Mouse (Mus musculus): ENCODE measurements around the gene Tmsb15l. TPM values are rescaled to one million over a fixed set of nuclear protein-coding genes. Genes with fewer than 3 reads are reported as not detected.

Gene Tmsb15l
- 1.9 TPM for polyA plus RNA-seq (2017; shearing (Covaris generic))

DNA sequence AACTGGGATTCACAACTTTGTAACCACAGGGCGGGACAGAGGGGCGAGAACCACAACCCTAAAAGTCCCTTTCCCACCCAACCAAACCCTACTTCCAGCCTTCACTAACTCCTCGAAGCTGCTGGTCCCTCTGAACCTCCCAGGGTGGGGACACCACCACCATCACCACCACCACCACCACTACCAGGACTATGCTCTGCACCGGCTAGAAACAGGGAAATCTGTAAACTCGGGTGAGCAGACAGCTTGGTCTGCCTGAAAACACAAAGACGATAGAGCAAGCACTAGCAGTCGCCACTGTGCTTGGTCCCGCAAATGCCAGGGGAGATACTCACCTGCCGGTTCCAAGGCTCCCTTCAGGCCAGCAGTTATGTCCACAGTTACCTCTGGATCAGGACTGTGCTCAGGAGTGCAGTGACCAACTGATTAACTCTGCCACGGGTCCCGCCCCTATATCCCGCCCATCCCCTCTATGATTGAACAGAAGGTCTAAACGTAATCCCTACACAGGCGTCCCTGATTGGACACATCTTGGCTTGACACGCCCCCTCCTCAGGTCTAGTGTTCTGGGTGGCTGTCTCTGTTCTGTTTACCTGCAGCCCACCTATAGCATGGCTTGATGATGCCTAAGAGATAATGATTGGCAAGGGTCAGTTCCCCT is at the start of gene Tmsb15l, which contains the start of gene Tmsb15b1:
Tmsb15l (minus strand) TSS at position 446 of the 661 bp plus-strand sequence.
Tmsb15b1 (minus strand) TSS at position 451 of the 661 bp plus-strand sequence.

DNA sequence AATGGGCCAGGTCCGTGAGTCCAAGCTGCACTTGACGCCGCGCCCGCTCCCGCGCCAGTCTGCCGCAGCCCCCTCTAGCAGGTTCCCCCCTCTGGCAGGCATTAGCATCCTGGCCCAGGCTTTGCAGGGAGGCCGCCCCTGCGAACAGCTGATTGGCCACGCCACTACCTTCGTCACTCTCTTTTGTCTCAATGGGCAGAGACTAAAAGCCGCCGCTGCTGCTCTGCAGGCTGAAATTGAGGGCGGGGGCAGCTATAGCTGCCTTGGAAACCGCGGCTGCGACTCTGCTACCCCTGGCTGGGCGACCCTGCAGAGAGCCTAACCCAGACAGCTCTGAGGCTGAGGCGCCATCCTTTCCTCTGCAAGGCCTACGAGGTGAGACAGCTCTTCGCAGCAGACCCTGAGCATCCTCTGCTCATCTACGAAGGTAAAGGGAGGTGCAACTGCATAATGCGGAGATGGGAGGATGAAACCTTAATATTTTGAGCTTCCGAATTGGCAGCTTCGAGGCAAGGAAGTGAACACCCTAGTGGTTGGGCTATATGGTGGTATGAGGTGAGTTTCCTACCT is 16.4 kb upstream of the Tmsb15l start, which contains the start of gene Zcchc18:
Zcchc18 (plus strand) TSS at position 178 of the 570 bp plus-strand sequence.

DNA sequence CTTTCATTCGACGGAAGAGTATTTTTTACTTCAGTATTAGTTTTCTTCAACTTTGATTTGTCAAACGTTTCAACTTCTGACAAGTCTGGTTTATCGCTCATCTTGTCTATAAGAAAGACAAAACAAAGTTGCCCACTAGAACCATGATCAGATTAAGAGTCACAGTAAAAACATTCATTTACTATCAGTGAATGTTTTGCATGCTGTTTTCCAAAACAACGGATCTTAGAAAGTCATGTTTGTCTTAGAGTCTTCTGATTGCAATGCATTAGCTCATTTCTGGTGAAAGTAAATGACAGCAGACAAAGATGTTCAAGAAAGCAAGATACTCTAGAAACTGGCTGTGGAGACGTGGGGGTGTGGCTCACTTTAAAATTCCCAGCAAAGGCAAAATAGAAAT is 1.3 kb downstream of the Tmsb15l start, which contains the start of gene Tmsb15b2:
Tmsb15b2 (minus strand) TSS at position 101 of the 400 bp plus-strand sequence.

DNA sequence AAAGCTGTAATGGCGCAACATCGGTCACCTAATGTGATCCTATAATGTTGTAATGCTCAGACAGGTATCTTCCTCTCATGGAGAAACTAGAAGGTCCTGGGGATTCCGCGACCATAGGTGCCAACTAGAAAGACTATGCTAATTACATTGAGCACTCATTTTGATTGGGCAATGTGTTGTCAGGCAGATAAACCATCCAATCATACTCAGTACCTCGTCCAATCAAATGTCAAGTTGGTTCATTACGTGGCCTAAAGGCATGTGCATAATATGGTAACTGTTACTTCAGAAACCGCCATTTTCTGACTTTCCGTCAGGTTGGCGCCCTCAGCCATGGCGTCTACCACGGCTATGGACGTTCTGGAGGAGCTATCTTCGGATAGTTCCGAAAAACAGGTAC is 49.6 kb downstream of the Tmsb15l start, which contains the start of gene H2bfm:
H2bfm (plus strand) TSS at position 295 of the 400 bp plus-strand sequence.

Other genes starting within 250 kb of the Tmsb15l start
- gene Morf4l2, start 233.2 kb downstream of the Tmsb15l start, polyA plus RNA-seq (2017; shearing (Covaris generic)), result 293 TPM
- gene Glra4, start 196.7 kb downstream of the Tmsb15l start, polyA plus RNA-seq (2017; shearing (Covaris generic)), result not detected
- gene Plp1, start 154.2 kb downstream of the Tmsb15l start, polyA plus RNA-seq (2017; shearing (Covaris generic)), result 2.6 TPM
- not detected for gene Rab9b, start 108.1 kb downstream of the Tmsb15l start, polyA plus RNA-seq (2017; shearing (Covaris generic))
- gene H2bfm, start 49.5 kb downstream of the Tmsb15l start, polyA plus RNA-seq (2017; shearing (Covaris generic)), result not detected
- gene Tmsb15b2, start 1.4 kb downstream of the Tmsb15l start, polyA plus RNA-seq (2017; shearing (Covaris generic)), result 20.3 TPM
- gene Tmsb15b1, start within 50 bp of the Tmsb15l start, polyA plus RNA-seq (2017; shearing (Covaris generic)), result 18.2 TPM
- 2.7 TPM for gene Zcchc18, start 16.3 kb upstream of the Tmsb15l start, polyA plus RNA-seq (2017; shearing (Covaris generic))
- 5.6 TPM for gene Slc25a53, start 61.4 kb upstream of the Tmsb15l start, polyA plus RNA-seq (2017; shearing (Covaris generic))
- gene Fam199x, start 72.7 kb upstream of the Tmsb15l start, polyA plus RNA-seq (2017; shearing (Covaris generic)), result 5.8 TPM
- gene Esx1, start 145.2 kb upstream of the Tmsb15l start, polyA plus RNA-seq (2017; shearing (Covaris generic)), result not detected